Mouse (Mus musculus): ENCODE data around the gene S1pr4. TPM values are rescaled to one million over a fixed set of nuclear protein-coding genes. Genes with fewer than 3 reads are reported as not detected.

The S1pr4 gene
- total RNA-seq, 2 experiments from 2014 or later, result 0.97 to 1.2 TPM

GRCm38 (mm10) chr10:81457624-81458023 is 42.3 kb downstream of the S1pr4 start:
- no peak overlapping the region for H3K4me3 ChIP-seq
- H3K27ac ChIP-seq, result no peak overlapping the region
- intact Hi-C loops (cut with DNase I), result no loop called here
- TF ChIP-seq CTCF (IDR thresholded peaks at IDR 0.05), result no peak
- DNase-seq, result no peak

GRCm38 (mm10) chr10:81456983-81457563 is 42.9 kb downstream of the S1pr4 start:
- intact Hi-C loops (cut with DNase I), result no loop called here
- TF ChIP-seq CTCF (IDR thresholded peaks at IDR 0.05), result no peak
- no peak for DNase-seq
- Histone ChIP-seq H3K4me3 (no peak overlapping the region), H3K27ac (no peak overlapping the region)

DNA sequence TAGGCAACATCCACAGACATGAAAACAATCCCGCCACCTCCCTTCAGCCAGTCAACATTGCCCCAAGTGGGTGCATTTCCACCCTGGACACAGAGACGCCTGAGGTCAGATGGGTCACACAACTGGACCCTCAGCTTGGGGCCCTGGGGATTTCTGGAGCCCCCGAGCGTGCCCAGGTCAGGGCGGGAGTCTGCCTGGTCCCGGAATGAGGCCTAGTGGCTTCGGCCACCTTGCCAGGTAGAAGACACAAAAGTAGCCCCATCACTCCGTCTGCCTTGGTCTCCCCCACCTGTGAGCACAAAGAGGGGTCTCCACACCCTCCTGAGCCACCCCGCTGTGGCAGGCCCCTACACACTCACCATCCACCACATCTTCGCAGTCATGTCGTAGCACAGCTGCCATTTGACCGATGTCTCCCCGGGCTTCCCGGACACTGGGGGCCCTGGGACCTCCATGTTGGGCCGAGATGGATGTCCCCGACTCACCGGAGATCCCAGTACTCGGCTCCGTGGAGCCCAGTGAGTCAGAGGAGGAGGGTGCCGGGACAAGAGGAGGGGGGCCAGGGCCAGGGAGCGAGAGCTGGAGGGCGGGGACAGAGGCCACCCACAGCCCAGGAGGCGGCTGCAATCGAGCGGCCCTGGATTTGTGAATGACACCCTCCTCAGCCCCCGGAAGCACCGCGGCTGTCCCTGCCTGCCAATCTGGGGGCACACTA is 44.6 kb downstream of the S1pr4 start, which contains the start of gene Nfic:
Gene Nfic, minus strand, starts transcription at position 455 of the 715 bp plus-strand sequence.
- DNase-seq, result no peak
- Histone ChIP-seq H3K4me3 (no peak within 1 kb of the TSS), H3K27ac (no peak within 1 kb of the TSS)
- intact Hi-C loops (cut with DNase I), result no loop called here
- no peak for TF ChIP-seq CTCF (IDR thresholded peaks at IDR 0.05)

- no peak for DNase-seq
- no peak for TF ChIP-seq CTCF (IDR thresholded peaks at IDR 0.05)
- intact Hi-C loops (cut with DNase I), result loop anchor here (5.0 kb wide), 1 partner anchor 167 kb away; no protein-coding TSS in a partner anchor
- Histone ChIP-seq H3K27ac (no peak overlapping the region), H3K4me3 (no peak overlapping the region)
These were observed 45.8 kb downstream of the S1pr4 start for GRCm38 (mm10) chr10:81454106-81454505.

DNA sequence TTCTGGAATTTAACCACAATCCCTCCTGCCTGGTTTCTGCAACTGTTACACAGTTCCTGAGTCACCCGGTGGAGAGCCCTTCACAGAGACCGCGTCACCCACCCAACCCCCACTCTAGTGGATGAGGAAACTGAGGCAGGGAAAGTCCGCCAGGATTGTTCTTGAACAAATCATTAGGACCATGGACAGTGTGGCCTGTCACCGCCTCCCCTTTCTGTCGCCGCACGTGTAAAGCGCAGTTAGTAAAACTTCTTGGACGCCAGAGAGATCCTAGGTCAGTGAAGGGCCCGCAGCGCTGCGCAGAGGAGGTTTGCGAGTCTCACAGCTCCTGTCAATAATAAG is 47.0 kb downstream of the S1pr4 start:
- TF ChIP-seq CTCF (IDR thresholded peaks at IDR 0.05), result no peak
- no peak for DNase-seq
- Histone ChIP-seq H3K4me3 (no peak overlapping the region), H3K27ac (no peak overlapping the region)
- intact Hi-C loops (cut with DNase I), result loop anchor here (5.0 kb wide), 1 partner anchor 166 kb away; no protein-coding TSS in a partner anchor

DNA sequence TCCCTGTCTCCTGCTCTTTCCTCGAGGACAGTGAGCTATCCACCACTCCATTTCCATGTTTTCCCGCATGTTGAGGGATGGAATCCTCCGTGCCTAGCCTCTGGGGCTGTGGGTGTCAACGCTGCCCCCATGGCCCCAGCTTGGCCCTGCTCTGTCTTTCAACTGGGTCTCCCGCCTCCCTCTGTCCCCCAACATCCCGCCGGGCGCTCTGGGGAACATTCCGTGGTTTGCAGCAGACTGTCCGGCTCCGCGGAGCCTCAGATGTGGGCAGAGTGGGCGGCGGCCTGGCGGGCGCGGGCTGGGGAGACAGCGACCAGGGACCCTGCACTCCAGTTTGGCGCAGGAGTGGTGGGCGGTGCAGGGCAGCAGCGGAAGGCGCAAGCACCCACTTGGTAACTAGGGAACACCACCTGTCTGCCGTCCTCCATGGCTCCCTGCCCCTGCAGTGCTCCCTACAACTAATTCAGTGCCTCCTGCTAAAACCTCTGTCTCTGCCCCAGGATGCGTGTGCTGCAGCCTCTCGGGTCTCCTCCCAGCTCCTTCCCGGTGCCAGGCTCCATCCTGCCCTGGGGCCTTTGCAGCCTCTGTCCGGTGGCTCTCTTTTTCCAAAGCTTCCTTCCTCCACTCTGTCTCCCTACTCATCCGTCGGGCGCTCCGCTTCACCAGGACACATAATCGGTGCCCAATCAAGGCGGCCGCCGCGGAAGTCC is 47.5 kb downstream of the S1pr4 start:
- no peak for TF ChIP-seq CTCF (IDR thresholded peaks at IDR 0.05)
- DNase-seq, result peak; percentile 17
- intact Hi-C loops (cut with DNase I), result loop anchor here (5.0 kb wide), 1 partner anchor 165 kb away; no protein-coding TSS in a partner anchor
- Histone ChIP-seq H3K4me3 (no peak overlapping the region), H3K27ac (no peak overlapping the region)

DNA sequence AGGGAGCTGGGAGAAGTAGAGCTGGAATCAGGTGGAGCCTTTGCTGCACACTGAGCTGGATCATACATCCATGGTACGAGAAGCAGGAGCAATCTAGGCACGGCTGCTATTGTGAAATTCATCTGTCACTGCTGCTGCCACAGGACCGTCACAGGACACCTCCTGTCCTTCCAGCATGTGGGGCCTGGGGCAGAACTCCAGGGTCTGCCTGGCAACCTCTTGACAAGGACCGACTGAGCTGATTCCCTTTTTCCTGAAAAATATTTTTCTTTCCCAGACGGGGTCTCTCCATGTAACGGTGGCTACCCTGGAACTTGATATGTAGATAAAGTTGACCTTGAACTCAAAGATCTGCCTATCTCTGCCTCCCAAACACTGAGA is 48.6 kb downstream of the S1pr4 start:
- intact Hi-C loops (cut with DNase I), result loop anchor here (5.0 kb wide), 1 partner anchor 164 kb away; no protein-coding TSS in a partner anchor

GRCm38 (mm10) chr10:81450641-81451364 is 49.1 kb downstream of the S1pr4 start:
- intact Hi-C loops (cut with DNase I), result loop anchor here (1.0 to 5.0 kb wide), 2 partner anchors 61 to 164 kb away; no protein-coding TSS in a partner anchor
- H3K4me3 ChIP-seq, result no peak overlapping the region
- no peak overlapping the region for H3K27ac ChIP-seq
- TF ChIP-seq CTCF (IDR thresholded peaks at IDR 0.05), result no peak
- DNase-seq, result peak; percentile 13

More for the DNA sequence above, 48.6 kb downstream of the S1pr4 start:
- no peak for TF ChIP-seq CTCF (IDR thresholded peaks at IDR 0.05)
- Histone ChIP-seq H3K4me3 (no peak overlapping the region), H3K27ac (no peak overlapping the region)
- peak; percentile 14 for DNase-seq

DNA sequence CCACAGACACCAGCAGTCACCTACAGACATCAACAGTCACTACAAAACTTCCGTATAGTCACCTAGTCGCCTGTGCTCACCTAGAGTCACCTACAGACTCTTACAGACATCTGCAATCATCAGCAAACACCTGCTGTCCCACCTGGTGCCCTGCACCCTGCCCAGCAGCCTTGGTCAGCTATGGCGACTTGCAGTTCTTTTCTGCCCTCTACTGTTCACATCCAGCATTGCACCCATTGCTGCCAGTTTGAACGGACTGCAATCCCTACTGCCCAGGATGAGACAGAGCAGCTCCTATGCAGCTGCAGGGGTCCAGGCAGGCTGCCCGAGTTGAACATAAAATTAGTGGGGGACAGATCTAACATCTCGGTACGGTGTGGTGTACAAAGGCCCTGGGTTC is 49.8 kb downstream of the S1pr4 start:
- H3K4me3 ChIP-seq, result no peak overlapping the region
- peak; percentile 85 for DNase-seq
- no peak; the same call in 1 of the 2 replicates for TF ChIP-seq CTCF (IDR thresholded peaks at IDR 0.05)
- no peak overlapping the region for H3K27ac ChIP-seq
- intact Hi-C loops (cut with DNase I), result loop anchor here (1.0 to 5.0 kb wide), 2 partner anchors 60 to 163 kb away; no protein-coding TSS in a partner anchor

Small RNA genes within 50 kb of the gene (microRNA-seq; reads per million reads assigned to microRNA genes)
- gene Gm25595, result not detected

Other genes starting within 250 kb of the S1pr4 start
- under 1 TPM; 0.15 to 0.31 TPM for gene Matk, start 247.2 kb downstream of the S1pr4 start, total RNA-seq (2021)
- 100 to 1,000 TPM; 103 to 112 TPM for gene Mrpl54, start 233.2 kb downstream of the S1pr4 start, total RNA-seq (2021)
- gene Apba3, start 233.2 kb downstream of the S1pr4 start, total RNA-seq (2021), result 100 to 1,000 TPM; 110 to 119 TPM
- not detected for gene Tjp3, start 208.6 kb downstream of the S1pr4 start, total RNA-seq (2021)
- 10 to 100 TPM; 20.7 to 25.0 TPM for gene Pip5k1c, start 207.2 kb downstream of the S1pr4 start, total RNA-seq (2021)
- 10 to 100 TPM in 1 of 2 experiments, 1 to 10 TPM in 1; 8.5 to 11.5 TPM for gene Cactin, start 179.0 kb downstream of the S1pr4 start, total RNA-seq (2021)
- under 1 TPM; 0.43 to 0.75 TPM for gene Tbxa2r, start 171.4 kb downstream of the S1pr4 start, total RNA-seq (2021)
- 1 to 10 TPM in 1 of 2 experiments, under 1 TPM in 1; 0.69 to 1.3 TPM for gene Gipc3, start 156.9 kb downstream of the S1pr4 start, total RNA-seq (2021)
- gene Hmg20b, start 149.7 kb downstream of the S1pr4 start, total RNA-seq (2021), result 10 to 100 TPM; 22.9 to 28.2 TPM
- 1 to 10 TPM; 2.2 to 3.3 TPM for gene Mfsd12, start 142.6 kb downstream of the S1pr4 start, total RNA-seq (2021)
- gene 4930404N11Rik, start 134.3 kb downstream of the S1pr4 start, total RNA-seq (2021), result 1 to 10 TPM in 1 of 2 experiments, under 1 TPM in 1; 0.89 to 1.2 TPM
- 10 to 100 TPM; 14.0 to 18.8 TPM for gene Fzr1, start 121.6 kb downstream of the S1pr4 start, total RNA-seq (2021)
- gene Dohh, start 115.7 kb downstream of the S1pr4 start, total RNA-seq (2021), result 10 to 100 TPM; 38.1 to 39.8 TPM
- gene Gm48551, start 115.7 kb downstream of the S1pr4 start, total RNA-seq (2021), result 1 to 10 TPM in 1 of 2 experiments, under 1 TPM in 1; 0.87 to 2.8 TPM
- gene Gm48552, start 111.1 kb downstream of the S1pr4 start, total RNA-seq (2021), result 1 to 10 TPM in 1 of 2 experiments, under 1 TPM in 1; 0.84 to 1.0 TPM
- gene Smim24, start 107.1 kb downstream of the S1pr4 start, total RNA-seq (2021), result not detected
- gene Nfic, start 44.5 kb downstream of the S1pr4 start, total RNA-seq (2021), result 100 to 1,000 TPM; 207 to 215 TPM
- under 1 TPM in 1 of 2 experiments, not detected in 1; 0.17 TPM for gene Celf5, start 17.4 kb downstream of the S1pr4 start, total RNA-seq (2021)
- 10 to 100 TPM; 38.3 to 44.8 TPM for gene Ncln, start 3.7 kb downstream of the S1pr4 start, total RNA-seq (2021)
- gene Gna15, start 24.1 kb upstream of the S1pr4 start, total RNA-seq (2021), result under 1 TPM; 0.26 to 0.53 TPM
- gene Gna11, start 45.1 kb upstream of the S1pr4 start, total RNA-seq (2021), result 10 to 100 TPM; 25.7 to 30.3 TPM
- 100 to 1,000 TPM; 847 to 871 TPM for gene Aes, start 59.4 kb upstream of the S1pr4 start, total RNA-seq (2021)
- gene Tle2, start 74.4 kb upstream of the S1pr4 start, total RNA-seq (2021), result 1 to 10 TPM; 5.6 to 7.3 TPM
- gene Tle6, start 100.9 kb upstream of the S1pr4 start, total RNA-seq (2021), result 1 to 10 TPM; 5.6 to 6.7 TPM
- gene BC025920, start 106.1 kb upstream of the S1pr4 start, total RNA-seq (2021), result 1 to 10 TPM; 2.5 to 3.9 TPM
- gene Sirt6, start 127.7 kb upstream of the S1pr4 start, total RNA-seq (2021), result 1 to 10 TPM; 4.7 to 5.6 TPM
- gene Ankrd24, start 128.4 kb upstream of the S1pr4 start, total RNA-seq (2021), result 10 to 100 TPM in 1 of 2 experiments, 1 to 10 TPM in 1; 6.8 to 10.5 TPM
- 1 to 10 TPM; 1.8 TPM for gene Gm10778, start 148.9 kb upstream of the S1pr4 start, total RNA-seq (2021)
- gene Zfp433, start 204.7 kb upstream of the S1pr4 start, total RNA-seq (2021), result 1 to 10 TPM; 3.9 to 5.7 TPM